Mouse (Mus musculus) 3T3-L1 (cell line): ENCODE data around the gene Shank2.

ENCODE experiments used
- DNase-seq: peaks from one replicate; pipeline ENCODE4 v3.0.0-alpha.2; 2015; ENCODE audit warnings: low read depth, low spot score

Gene Shank2

GRCm38 (mm10) chr7:144471103-144471502 is 469.4 kb downstream of the Shank2 start:
- no peak for DNase-seq

GRCm38 (mm10) chr7:144473486-144473885 is 471.8 kb downstream of the Shank2 start:
- DNase-seq: no peak
